Mouse (Mus musculus) MEL (cell line): ENCODE results near the gene Tcea3. TPM values are rescaled to one million over a fixed set of nuclear protein-coding genes. Genes with fewer than 3 reads are reported as not detected.

ENCODE experiments used
- DNase-seq: peaks from one replicate; pipeline ENCODE4 v3.0.0; 2011; ENCODE audit warnings: low read depth, low spot score
- H3K27ac ChIP-seq: 2 replicates; pipeline ENCODE4 v1.5.1; 2012; ENCODE audit warnings: low read depth, mild to moderate bottlenecking, control low read depth, low read length, moderate library complexity; ENCODE audit not compliant: control insufficient read depth
- H3K27me3 ChIP-seq, 2 experiments: fragments of 150-350 bp in 1 of 2; sonication (generic) in 1 of 2; 2 replicates each; pipeline ENCODE4 v1.6.1; 2012; ENCODE audit warnings: low read length in 2 of 2, mild to moderate bottlenecking in 2 of 2, improper control_type of control experiment in 1 of 2, moderate library complexity in 1 of 2; ENCODE audit not compliant: insufficient read depth in 2 of 2, control insufficient read depth in 1 of 2
- H3K36me3 ChIP-seq, 2 experiments: 2 replicates each; pipeline ENCODE4 v1.6.1; 2012 to 2014; ENCODE audit warnings: low read length in 2 of 2, improper control_type of control experiment in 1 of 2, inconsistent platforms in 1 of 2, mild to moderate bottlenecking in 1 of 2; ENCODE audit not compliant: insufficient read depth in 2 of 2, control insufficient read depth in 1 of 2
- H3K4me1 ChIP-seq, 2 experiments: fragments of 150-350 bp in 1 of 2; sonication (generic) in 1 of 2; 2 replicates each; pipeline ENCODE4 v1.6.1; 2012; ENCODE audit warnings: low read length in 2 of 2, improper control_type of control experiment in 1 of 2, mild to moderate bottlenecking in 1 of 2; ENCODE audit not compliant: insufficient read depth in 2 of 2, control insufficient read depth in 1 of 2
- H3K4me3 ChIP-seq, 2 experiments: fragments of 150-350 bp in 1 of 2; sonication (generic) in 1 of 2; 2 replicates each; pipeline ENCODE4 v1.5.1; 2012; ENCODE audit warnings: low read depth in 2 of 2, low read length in 2 of 2, mild to moderate bottlenecking in 2 of 2, moderate library complexity in 2 of 2, control low read depth in 1 of 2, improper control_type of control experiment in 1 of 2; ENCODE audit not compliant: control insufficient read depth in 1 of 2, insufficient read depth in 1 of 2
- H3K79me2 ChIP-seq: 2 replicates; pipeline ENCODE4 v1.6.1; 2012; ENCODE audit warnings: mild to moderate bottlenecking, low read length, moderate library complexity; ENCODE audit not compliant: control insufficient read depth, poor library complexity, insufficient read depth
- H3K9ac ChIP-seq: 2 replicates; pipeline ENCODE4 v1.6.1; 2012; ENCODE audit warnings: low read depth, mild to moderate bottlenecking, control low read depth, low read length, moderate library complexity; ENCODE audit not compliant: control insufficient read depth, poor library complexity, severe bottlenecking
- H3K9me3 ChIP-seq: fragments of 150-350 bp; sonication (generic); replicated peaks from 2 replicates; pipeline ENCODE4 v1.6.1; 2012; ENCODE audit warnings: mild to moderate bottlenecking, low read length, improper control_type of control experiment, moderate library complexity; ENCODE audit not compliant: insufficient read depth
- BHLHE40 ChIP-seq: IDR thresholded peaks from 2 replicates; pipeline ENCODE4 v1.6.1; 2012; ENCODE audit warnings: low read depth, mild to moderate bottlenecking, inconsistent platforms, low read length, improper control_type of control experiment, borderline replicate concordance
- CHD1 ChIP-seq: IDR thresholded peaks from 2 replicates; pipeline ENCODE4 v1.6.1; 2012; ENCODE audit warnings: low read depth, mild to moderate bottlenecking, inconsistent platforms, low read length, improper control_type of control experiment
- CHD2 ChIP-seq: IDR thresholded peaks from 2 replicates; pipeline ENCODE4 v1.6.1; 2011; ENCODE audit warnings: low read length, improper control_type of control experiment
- CTCF ChIP-seq, 3 experiments: IDR thresholded peaks in 2 of 3; conservative IDR thresholded peaks in 1 of 3; 2 replicates each; pipeline ENCODE4 v1.5.1; 2011 to 2012; ENCODE audit warnings: low read length in 3 of 3, low read depth in 2 of 3, mild to moderate bottlenecking in 2 of 3, improper control_type of control experiment in 1 of 3, inconsistent platforms in 1 of 3, mixed read lengths in 1 of 3, moderate library complexity in 1 of 3; ENCODE audit not compliant: control insufficient read depth in 1 of 3, insufficient read depth in 1 of 3, poor library complexity in 1 of 3, severe bottlenecking in 1 of 3
- E2F4 ChIP-seq: IDR thresholded peaks from 2 replicates; pipeline ENCODE4 v1.6.1; 2011; ENCODE audit warnings: low read depth, low read length, improper control_type of control experiment, borderline replicate concordance
- ELF1 ChIP-seq: IDR thresholded peaks from 2 replicates; pipeline ENCODE4 v1.6.1; 2014; ENCODE audit warnings: low read depth, mild to moderate bottlenecking, inconsistent platforms, low read length, improper control_type of control experiment, moderate library complexity
- ETS1 ChIP-seq: IDR thresholded peaks from 2 replicates; pipeline ENCODE4 v1.6.1; 2012; ENCODE audit warnings: low read depth, mild to moderate bottlenecking, inconsistent platforms, low read length, improper control_type of control experiment, moderate library complexity
- GABPA ChIP-seq: IDR thresholded peaks from 2 replicates; pipeline ENCODE4 v1.6.1; 2012; ENCODE audit warnings: low read depth, mild to moderate bottlenecking, inconsistent platforms, low read length, improper control_type of control experiment, moderate library complexity
- HCFC1 ChIP-seq: IDR thresholded peaks from 2 replicates; pipeline ENCODE4 v1.6.1; 2012; ENCODE audit warnings: low read depth, mild to moderate bottlenecking, inconsistent platforms, low read length, improper control_type of control experiment, moderate library complexity
- JUND ChIP-seq: IDR thresholded peaks from 2 replicates; pipeline ENCODE4 v1.6.1; 2011; ENCODE audit warnings: low read depth, mild to moderate bottlenecking, improper control_type of control experiment, low read length
- KAT2A ChIP-seq: conservative IDR thresholded peaks from 2 replicates; pipeline ENCODE4 v1.6.1; 2012; ENCODE audit warnings: low read depth, low read length, improper control_type of control experiment, inconsistent platforms
- MAFK ChIP-seq: IDR thresholded peaks from 2 replicates; pipeline ENCODE4 v1.6.1; 2011; ENCODE audit warnings: low read depth, mild to moderate bottlenecking, low read length, improper control_type of control experiment, borderline replicate concordance
- MAX ChIP-seq: IDR thresholded peaks from 2 replicates; pipeline ENCODE4 v1.6.1; 2011; ENCODE audit warnings: low read length, improper control_type of control experiment
- MXI1 ChIP-seq: IDR thresholded peaks from 2 replicates; pipeline ENCODE4 v1.6.1; 2011; ENCODE audit warnings: mild to moderate bottlenecking, low read depth, low read length, improper control_type of control experiment
- MYB ChIP-seq: IDR thresholded peaks from 2 replicates; pipeline ENCODE4 v1.6.1; 2011; ENCODE audit warnings: mild to moderate bottlenecking, low read depth, low read length, improper control_type of control experiment
- MYC ChIP-seq: IDR thresholded peaks from 2 replicates; pipeline ENCODE4 v1.6.1; 2011; ENCODE audit warnings: low read depth, mild to moderate bottlenecking, low read length, improper control_type of control experiment, moderate library complexity
- NELFE ChIP-seq: IDR thresholded peaks from 2 replicates; pipeline ENCODE4 v1.6.1; 2011; ENCODE audit warnings: low read depth, low read length, improper control_type of control experiment
- POLR2A ChIP-seq, 2 experiments: IDR thresholded peaks; 2 replicates each; pipeline ENCODE4 v1.6.1; 2011 to 2012; ENCODE audit warnings: low read length in 2 of 2, mild to moderate bottlenecking in 2 of 2, control low read depth in 1 of 2, improper control_type of control experiment in 1 of 2, low read depth in 1 of 2, moderate library complexity in 1 of 2; ENCODE audit not compliant: control insufficient read depth in 1 of 2, insufficient read depth in 1 of 2, poor library complexity in 1 of 2
- POLR2AphosphoS2 ChIP-seq: IDR thresholded peaks from 2 replicates; pipeline ENCODE4 v1.6.1; 2011; ENCODE audit warnings: low read length, improper control_type of control experiment
- POLR2AphosphoS5 ChIP-seq: IDR thresholded peaks from 2 replicates; pipeline ENCODE4 v1.6.1; 2012; ENCODE audit warnings: low read depth, borderline replicate concordance, mild to moderate bottlenecking, inconsistent platforms, low read length, moderate library complexity, mixed read lengths
- RCOR1 ChIP-seq: IDR thresholded peaks from 2 replicates; pipeline ENCODE4 v1.6.1; 2012; ENCODE audit warnings: low read depth, mild to moderate bottlenecking, inconsistent platforms, low read length, improper control_type of control experiment
- SIN3A ChIP-seq: IDR thresholded peaks from 2 replicates; pipeline ENCODE4 v1.6.1; 2012; ENCODE audit warnings: low read length, improper control_type of control experiment, inconsistent platforms
- SMC3 ChIP-seq: IDR thresholded peaks from 2 replicates; pipeline ENCODE4 v1.6.1; 2011; ENCODE audit warnings: low read depth, low read length, improper control_type of control experiment
- TAL1 ChIP-seq: IDR thresholded peaks from 2 replicates; pipeline ENCODE4 v1.6.1; 2012; ENCODE audit warnings: mild to moderate bottlenecking, inconsistent platforms, low read length, moderate library complexity, mixed read lengths
- TBP ChIP-seq: IDR thresholded peaks from 2 replicates; pipeline ENCODE4 v1.8.0; 2011; ENCODE audit warnings: low read depth, low read length, improper control_type of control experiment
- TCF12 ChIP-seq: IDR thresholded peaks from 2 replicates; pipeline ENCODE4 v1.6.1; 2014; ENCODE audit warnings: low read depth, mild to moderate bottlenecking, inconsistent platforms, low read length, improper control_type of control experiment, moderate library complexity
- UBTF ChIP-seq: IDR thresholded peaks from 2 replicates; pipeline ENCODE4 v1.6.1; 2012; ENCODE audit warnings: low read depth, mild to moderate bottlenecking, inconsistent platforms, low read length, improper control_type of control experiment, moderate library complexity, borderline replicate concordance; ENCODE audit not compliant: insufficient read depth
- USF2 ChIP-seq, 2 experiments: IDR thresholded peaks; 2 replicates each; pipeline ENCODE4 v1.6.1; 2011 to 2012; ENCODE audit warnings: improper control_type of control experiment in 2 of 2, low read length in 2 of 2, borderline replicate concordance in 1 of 2, inconsistent platforms in 1 of 2, low read depth in 1 of 2, mild to moderate bottlenecking in 1 of 2; ENCODE audit not compliant: insufficient read depth in 1 of 2
- ZC3H11A ChIP-seq: IDR thresholded peaks from 2 replicates; pipeline ENCODE4 v1.6.1; 2012; ENCODE audit warnings: low read depth, mild to moderate bottlenecking, inconsistent platforms, low read length, improper control_type of control experiment
- ZMIZ1 ChIP-seq: IDR thresholded peaks from 2 replicates; pipeline ENCODE4 v1.6.1; 2012; ENCODE audit warnings: low read depth, mild to moderate bottlenecking, inconsistent platforms, low read length, improper control_type of control experiment, moderate library complexity
- ZNF384 ChIP-seq: IDR thresholded peaks from 2 replicates; pipeline ENCODE4 v1.6.1; 2012; ENCODE audit warnings: low read depth, mild to moderate bottlenecking, inconsistent platforms, low read length, improper control_type of control experiment
- polyA plus RNA-seq, 2 experiments: library from polyadenylated mRNA; stranded (reverse) in 1 of 2; unstranded in 1 of 2; fragments of >175 nt in 1 of 2; fragments of >200 nt in 1 of 2; gene quantifications; 2 replicates each; pipeline versions ENCODE4 v1.2.1 to v1.2.4; 2012; ENCODE audit warnings: low replicate concordance in 2 of 2, low read depth in 1 of 2; ENCODE audit not compliant: insufficient read length in 2 of 2, insufficient read depth in 1 of 2, missing spikeins in 1 of 2
- total RNA-seq: library from RNA; depleted of rRNA; stranded (reverse); fragments of 300-350 nt; gene quantifications from 2 replicates; pipeline ENCODE4 v1.2.3, GENCODE M21; 2012

Gene Tcea3
- total and polyA plus RNA-seq, 3 experiments, result not detected

DNA sequence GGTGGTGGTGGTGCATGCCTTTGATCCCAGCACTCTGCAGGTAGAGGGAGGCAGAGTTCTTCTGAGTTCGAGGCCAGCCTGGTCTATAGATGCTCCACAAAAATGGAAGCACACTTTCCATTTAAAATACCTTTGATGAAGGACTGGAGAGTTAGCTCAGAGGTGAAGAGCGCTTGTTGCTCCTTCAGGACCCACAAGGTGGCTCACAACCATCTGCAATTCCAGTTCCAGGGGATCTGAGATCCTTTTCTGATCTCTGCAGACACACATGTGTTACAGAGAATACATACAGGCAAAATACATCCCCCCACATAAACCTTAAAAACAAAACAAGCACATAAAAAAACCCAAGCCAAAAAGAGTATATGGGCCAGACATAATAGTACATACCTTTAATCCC is 60.8 kb downstream of the Tcea3 start:
- H3K4me3 ChIP-seq, result no peak overlapping the region
- no peak overlapping the region for H3K9ac ChIP-seq
- H3K27ac ChIP-seq, result no peak overlapping the region
- H3K36me3 ChIP-seq, result peaks cover 0 to 11% of the 10 kb centered on the region in 2 experiments; a peak in 3 of 4 replicates
- H3K4me1 ChIP-seq, result peaks cover 10 to 12% of the 10 kb centered on the region in 2 experiments; a peak in 2 of 4 replicates
- H3K9me3 ChIP-seq, result no peaks in the 10 kb centered on the region
- no peak for DNase-seq
- no peaks in the 10 kb centered on the region for H3K27me3 ChIP-seq
- H3K79me2 ChIP-seq, result peaks cover 27% of the 10 kb centered on the region
- TF ChIP-seq ZNF384 (no peak), SMC3 (no peak), CTCF (IDR thresholded peaks at IDR 0.05 in 2 of 3, conservative IDR thresholded peaks at IDR 0.05 in 1 of 3; ENCODE audit: control insufficient read depth in 1 of 3, insufficient read depth in 1 of 3, low read depth in 2 of 3, low read length in 3 of 3, poor library complexity in 1 of 3, severe bottlenecking in 1 of 3) (peak in 1 of 3 experiments; percentile 14; a peak in 1 of 6 replicates)

DNA sequence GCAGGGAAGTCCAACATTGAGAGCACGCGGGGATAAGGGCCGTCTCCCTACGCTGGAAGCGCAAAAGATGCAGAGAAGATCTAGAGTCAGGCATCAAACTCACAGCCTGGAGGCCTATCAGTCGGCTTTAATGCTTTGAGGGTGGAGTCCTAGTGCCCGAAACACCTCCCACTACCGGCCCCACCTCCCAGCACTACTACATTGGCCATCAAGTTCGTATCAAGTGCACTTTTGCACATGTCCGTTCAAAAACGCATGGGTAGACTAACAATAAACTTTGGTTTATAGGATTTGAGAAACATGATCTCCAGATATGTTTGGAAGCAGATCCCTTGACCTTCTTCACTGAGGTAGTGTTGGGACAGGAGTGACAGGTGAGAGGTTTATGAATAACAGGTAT is 62.3 kb downstream of the Tcea3 start:
- peak overlapping the region; percentile 97 for H3K27ac ChIP-seq
- H3K36me3 ChIP-seq, result peaks cover 2 to 22% of the 10 kb centered on the region in 2 experiments; a peak in 3 of 4 replicates
- no peaks in the 10 kb centered on the region for H3K9me3 ChIP-seq
- H3K4me3 ChIP-seq, result peak overlapping the region; percentile 65 to 68
- peaks cover 38% of the 10 kb centered on the region for H3K79me2 ChIP-seq
- DNase-seq, result peak; percentile 96
- no peaks in the 10 kb centered on the region for H3K27me3 ChIP-seq
- H3K4me1 ChIP-seq, result peaks cover 10 to 15% of the 10 kb centered on the region in 2 experiments; a peak in 2 of 4 replicates
- peak overlapping the region; percentile 84 for H3K9ac ChIP-seq
- TF ChIP-seq ZNF384, result no peak
- TF ChIP-seq SMC3, result no peak
- no peak for TF ChIP-seq MAFK
- TF ChIP-seq CTCF (IDR thresholded peaks at IDR 0.05 in 2 of 3, conservative IDR thresholded peaks at IDR 0.05 in 1 of 3; ENCODE audit: control insufficient read depth in 1 of 3, insufficient read depth in 1 of 3, low read depth in 2 of 3, low read length in 3 of 3, poor library complexity in 1 of 3, severe bottlenecking in 1 of 3), result no peak
- no peak for TF ChIP-seq E2F4
- TF ChIP-seq POLR2A (IDR thresholded peaks at IDR 0.05; ENCODE audit: control insufficient read depth in 1 of 2, insufficient read depth in 1 of 2, low read depth in 1 of 2, low read length in 2 of 2, poor library complexity in 1 of 2), result peak; percentile 41 to 75; a peak in 3 of 4 replicates
- no peak for TF ChIP-seq RCOR1
- peak; percentile 36; the same call in 1 of the 2 replicates for TF ChIP-seq MAX
- TF ChIP-seq NELFE, result peak; percentile 84
- no peak for TF ChIP-seq CHD2
- no peak; the same call in 1 of the 2 replicates for TF ChIP-seq POLR2AphosphoS5
- TF ChIP-seq MYC, result no peak
- TF ChIP-seq JUND, result no peak
- no peak for TF ChIP-seq KAT2A
- TF ChIP-seq TCF12, result no peak
- TF ChIP-seq ELF1, result no peak
- peak; percentile 74 for TF ChIP-seq POLR2AphosphoS2
- TF ChIP-seq HCFC1, result peak; percentile 58; the same call in 1 of the 2 replicates
- no peak for TF ChIP-seq CHD1
- TF ChIP-seq BHLHE40, result no peak
- no peak for TF ChIP-seq MYB
- TF ChIP-seq ETS1, result no peak
- TF ChIP-seq TAL1, result no peak
- TF ChIP-seq USF2 (IDR thresholded peaks at IDR 0.05; ENCODE audit: borderline replicate concordance in 1 of 2, insufficient read depth in 1 of 2, low read depth in 1 of 2, low read length in 2 of 2), result no peak
- peak; percentile 74 for TF ChIP-seq SIN3A
- 0 out of 2 replicates have a peak, but pooled peaks have one; percentile 53 for TF ChIP-seq ZMIZ1
- no peak for TF ChIP-seq GABPA
- no peak for TF ChIP-seq UBTF
- TF ChIP-seq MXI1, result peak; percentile 88
- TF ChIP-seq ZC3H11A, result no peak
- TF ChIP-seq TBP, result peak; percentile 96
